Mouse (Mus musculus): ENCODE results near the gene Nutf2-ps1. TPM values are rescaled to one million over a fixed set of nuclear protein-coding genes. Genes with fewer than 3 reads are reported as not detected.

Gene Nutf2-ps1
- polyA plus RNA-seq, 1 experiment from 2014 or later = 549 TPM

DNA sequence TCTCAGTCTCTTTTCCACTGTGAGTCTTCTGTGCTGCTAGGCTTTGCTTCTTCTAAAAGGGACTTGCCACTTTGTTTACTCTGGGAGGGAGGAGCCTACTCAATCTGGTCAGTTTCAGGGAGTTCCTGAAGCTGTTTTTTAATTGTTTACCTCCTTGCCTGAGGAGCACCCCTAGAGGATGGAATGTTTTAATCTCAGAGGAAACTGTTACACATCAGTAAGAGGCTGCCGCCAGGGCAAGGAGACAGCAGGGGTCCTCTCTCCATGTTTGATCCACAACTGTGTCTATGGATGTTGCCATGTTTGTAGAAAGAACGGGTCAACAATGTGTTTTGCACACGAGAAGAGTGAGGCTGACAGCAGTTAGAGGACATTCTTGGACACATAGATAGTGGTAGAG lies 28.4 kb downstream of the Nutf2-ps1 start:
- 84% methylated on average over 3 of the region's 3 CpGs for WGBS
- H3K36me3 ChIP-seq = no peaks in the 10 kb centered on the region
- no peaks in the 10 kb centered on the region for H3K27me3 ChIP-seq (ENCODE audit: low read depth, poor library complexity, severe bottlenecking)
- H3K4me1 ChIP-seq = peaks cover 18% of the 10 kb centered on the region
- H3K4me3 ChIP-seq = no peak overlapping the region
- no peaks in the 10 kb centered on the region for H3K9me3 ChIP-seq (replicated peaks)
- no peak for DNase-seq (ENCODE audit: low spot score)
- H3K27ac ChIP-seq = no peak overlapping the region

DNA sequence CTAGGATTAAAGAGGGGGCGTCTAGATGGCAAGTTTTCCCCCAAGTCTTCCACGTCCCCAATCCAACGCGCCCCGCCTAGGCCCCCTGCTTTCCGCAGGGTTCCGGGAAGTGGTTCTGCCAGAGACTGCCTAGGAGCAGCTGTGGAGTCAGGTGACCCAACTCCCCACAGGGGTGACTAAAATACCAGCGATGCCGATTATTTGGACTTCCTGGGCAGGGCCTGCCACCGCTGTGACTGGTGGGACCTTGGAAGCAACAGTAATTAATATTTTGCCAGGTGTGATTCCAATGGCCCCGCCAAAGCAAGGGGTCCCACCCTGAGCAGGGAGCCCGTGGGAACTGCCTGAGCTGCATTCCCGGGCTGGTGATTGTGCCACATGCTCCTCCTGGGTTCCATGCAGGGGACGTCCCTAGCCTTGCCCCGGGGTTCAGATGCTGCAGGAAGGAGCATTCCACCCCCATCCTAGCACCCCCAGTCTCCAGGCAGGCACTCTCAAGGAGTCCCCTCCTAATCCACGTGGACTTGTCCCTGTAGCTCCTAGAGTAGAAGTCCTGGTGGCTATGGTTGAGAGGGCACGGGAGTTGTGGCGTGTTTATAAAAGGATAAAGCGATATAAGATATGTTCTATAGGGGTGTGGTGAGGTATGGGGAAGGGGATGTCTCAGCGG lies 31.5 kb downstream of the Nutf2-ps1 start:
- peak overlapping the region; percentile 71 for H3K27ac ChIP-seq

DNA sequence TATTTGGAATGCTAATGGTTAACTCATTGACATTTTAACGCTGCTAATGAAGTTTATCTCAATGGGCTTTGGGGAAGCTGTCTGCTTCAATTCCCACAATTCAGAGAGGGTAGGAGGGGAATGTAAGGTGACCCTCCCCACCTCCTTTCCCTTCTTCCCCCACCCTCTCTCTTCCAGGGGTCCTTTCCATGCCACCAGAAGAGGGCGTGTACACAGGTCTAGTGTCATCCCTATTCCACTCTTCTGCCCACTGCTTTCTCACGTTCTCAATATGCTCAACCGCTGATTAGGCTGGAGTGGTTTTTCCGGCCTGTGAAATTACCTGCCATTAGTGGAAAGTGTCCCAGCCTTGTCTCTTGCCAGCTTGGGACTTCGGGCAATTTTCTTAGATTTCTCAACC lies 32.0 kb downstream of the Nutf2-ps1 start:
- WGBS = 33% methylated on average over 6 of the region's 6 CpGs
- H3K4me3 ChIP-seq = peak overlapping the region; percentile 42

More for the DNA sequence above, 31.5 kb downstream of the Nutf2-ps1 start:
- WGBS = 32% methylated on average over 20 of the region's 20 CpGs
- DNase-seq (ENCODE audit: low spot score) = peak; percentile 57
- no peaks in the 10 kb centered on the region for H3K36me3 ChIP-seq
- H3K9me3 ChIP-seq (replicated peaks) = no peaks in the 10 kb centered on the region
- H3K4me1 ChIP-seq = peaks cover 25% of the 10 kb centered on the region
- H3K4me3 ChIP-seq = peak overlapping the region; percentile 42
- H3K27me3 ChIP-seq (ENCODE audit: low read depth, poor library complexity, severe bottlenecking) = no peaks in the 10 kb centered on the region

DNA sequence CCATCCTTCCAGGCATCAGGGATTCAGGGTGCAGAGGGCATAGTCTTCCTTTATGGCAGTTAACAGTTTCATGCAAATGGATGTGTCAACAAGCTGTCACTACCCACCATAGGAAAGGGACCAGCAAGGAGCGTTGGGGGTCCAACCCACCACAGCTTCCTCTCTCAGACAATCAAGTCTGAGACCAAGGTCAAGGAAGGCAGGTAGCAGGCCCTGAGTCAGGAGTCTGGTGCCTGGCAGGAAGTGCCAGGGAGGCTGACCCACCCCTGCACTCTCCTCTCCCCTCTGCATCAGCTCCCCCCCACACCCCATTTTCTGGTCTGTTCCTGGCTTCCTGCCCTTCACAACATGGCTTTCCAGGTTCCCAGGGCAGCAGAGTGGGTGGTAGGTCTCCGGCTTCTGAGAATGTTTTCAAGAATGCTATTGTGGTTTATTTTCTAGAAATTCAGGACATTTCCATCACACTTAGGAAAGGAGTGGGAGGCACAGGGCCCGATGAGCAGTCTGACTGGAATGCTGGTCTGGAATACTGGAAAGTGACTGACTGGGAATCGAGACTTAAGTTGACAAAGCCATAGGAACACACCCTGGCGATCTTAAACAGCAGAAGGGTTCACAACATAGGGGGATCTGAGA lies 33.8 kb downstream of the Nutf2-ps1 start:
- no peaks in the 10 kb centered on the region for H3K27me3 ChIP-seq (ENCODE audit: low read depth, poor library complexity, severe bottlenecking)
- 73% methylated on average over 5 of the region's 5 CpGs for WGBS
- peaks cover 30% of the 10 kb centered on the region for H3K4me1 ChIP-seq
- H3K4me3 ChIP-seq = no peak overlapping the region
- H3K36me3 ChIP-seq = no peaks in the 10 kb centered on the region
- no peak for DNase-seq (ENCODE audit: low spot score)
- H3K9me3 ChIP-seq (replicated peaks) = no peaks in the 10 kb centered on the region
- peak overlapping the region; percentile 30; the same call in 1 of the 2 replicates for H3K27ac ChIP-seq

More for the DNA sequence above, 32.0 kb downstream of the Nutf2-ps1 start:
- Histone ChIP-seq H3K27me3 (ENCODE audit: low read depth, poor library complexity, severe bottlenecking) (no peaks in the 10 kb centered on the region), H3K27ac (peak overlapping the region; percentile 71; the same call in 1 of the 2 replicates), H3K4me1 (peaks cover 30% of the 10 kb centered on the region), H3K36me3 (no peaks in the 10 kb centered on the region), H3K9me3 (replicated peaks) (no peaks in the 10 kb centered on the region)
- no peak for DNase-seq (ENCODE audit: low spot score)

DNA sequence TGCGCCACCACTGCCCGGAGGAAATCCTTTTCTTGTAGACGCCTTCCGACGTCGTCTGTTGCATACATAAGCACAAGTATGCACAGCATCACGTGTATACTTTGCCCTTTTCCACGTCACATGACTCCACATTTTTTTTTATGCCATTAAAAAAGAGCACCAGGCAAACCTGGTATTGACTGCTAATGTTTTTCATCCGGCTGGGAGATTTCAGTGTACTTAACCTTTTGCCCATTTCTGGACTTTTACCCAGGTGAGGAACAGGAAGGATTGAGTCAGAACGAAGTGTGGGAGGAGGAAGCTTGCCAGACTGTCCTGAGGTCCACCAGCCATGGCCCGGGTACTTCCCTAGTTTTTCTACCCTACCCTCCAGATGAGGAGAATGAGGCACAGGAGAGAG lies 34.5 kb downstream of the Nutf2-ps1 start:
- no peak overlapping the region for H3K4me3 ChIP-seq
- H3K27me3 ChIP-seq (ENCODE audit: low read depth, poor library complexity, severe bottlenecking) = no peaks in the 10 kb centered on the region
- WGBS = 91% methylated on average over 11 of the region's 11 CpGs
- no peaks in the 10 kb centered on the region for H3K9me3 ChIP-seq (replicated peaks)
- H3K4me1 ChIP-seq = peaks cover 30% of the 10 kb centered on the region
- H3K36me3 ChIP-seq = no peaks in the 10 kb centered on the region
- no peak overlapping the region for H3K27ac ChIP-seq
- no peak for DNase-seq (ENCODE audit: low spot score)

DNA sequence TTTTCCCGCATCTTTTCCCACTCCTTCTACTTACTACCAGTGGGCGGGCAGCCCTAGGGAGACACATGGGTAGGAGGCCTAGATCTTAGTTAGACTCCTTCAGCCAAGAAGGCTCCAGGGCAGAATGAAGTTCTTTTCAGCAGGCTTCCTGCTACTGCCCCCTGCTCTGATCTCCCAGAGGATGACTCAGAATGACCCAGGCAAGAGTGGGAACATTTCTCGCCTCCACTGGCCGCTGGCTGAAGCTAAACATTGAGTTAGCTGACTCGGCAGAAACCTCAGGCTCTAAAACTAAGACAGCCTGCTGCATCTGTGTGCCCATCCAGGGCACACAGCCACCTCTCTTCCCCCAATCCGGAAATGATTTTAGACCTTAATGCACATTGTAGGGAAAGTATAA lies 36.1 kb downstream of the Nutf2-ps1 start:
- no peak for DNase-seq (ENCODE audit: low spot score)
- Histone ChIP-seq H3K36me3 (no peaks in the 10 kb centered on the region), H3K4me3 (no peak overlapping the region), H3K27ac (peak overlapping the region; percentile 11; the same call in 1 of the 2 replicates), H3K27me3 (ENCODE audit: low read depth, poor library complexity, severe bottlenecking) (no peaks in the 10 kb centered on the region), H3K4me1 (peaks cover 28% of the 10 kb centered on the region), H3K9me3 (replicated peaks) (no peaks in the 10 kb centered on the region)
- WGBS = 42% methylated on average over 6 of the region's 6 CpGs

DNA sequence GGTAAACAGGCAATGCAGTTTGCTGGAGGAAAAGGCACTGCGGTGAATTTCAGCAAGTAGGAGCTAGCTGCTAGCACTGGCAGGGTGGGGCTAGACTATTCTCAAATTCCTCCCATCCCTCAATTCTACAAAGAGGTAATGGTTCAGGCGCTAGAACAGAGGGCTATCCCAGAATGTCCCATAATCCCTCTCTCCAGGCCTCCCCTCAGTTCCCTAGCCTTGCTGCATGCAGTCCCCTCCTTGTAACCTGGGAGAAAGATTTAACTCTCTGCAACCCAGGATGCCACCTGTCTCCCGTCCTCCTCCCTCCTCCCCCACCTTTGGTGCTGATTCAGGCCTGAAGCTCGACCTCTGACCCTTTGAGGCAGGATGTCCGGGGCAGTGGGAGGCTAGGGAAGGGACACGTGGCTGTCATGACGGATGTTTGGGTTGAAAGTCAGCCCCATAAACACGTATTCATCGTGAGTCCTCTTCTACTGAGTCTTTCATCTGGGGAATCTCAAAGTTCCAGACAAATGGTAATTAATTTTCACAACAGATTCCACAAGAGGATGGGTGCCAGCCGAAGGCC lies 36.6 kb downstream of the Nutf2-ps1 start:
- 20% methylated on average over 10 of the region's 10 CpGs for WGBS
- Histone ChIP-seq H3K9me3 (replicated peaks) (no peaks in the 10 kb centered on the region), H3K27ac (peak overlapping the region; percentile 11; the same call in 1 of the 2 replicates), H3K27me3 (ENCODE audit: low read depth, poor library complexity, severe bottlenecking) (no peaks in the 10 kb centered on the region), H3K4me3 (no peak overlapping the region), H3K4me1 (peaks cover 28% of the 10 kb centered on the region), H3K36me3 (no peaks in the 10 kb centered on the region)
- no peak for DNase-seq (ENCODE audit: low spot score)

DNA sequence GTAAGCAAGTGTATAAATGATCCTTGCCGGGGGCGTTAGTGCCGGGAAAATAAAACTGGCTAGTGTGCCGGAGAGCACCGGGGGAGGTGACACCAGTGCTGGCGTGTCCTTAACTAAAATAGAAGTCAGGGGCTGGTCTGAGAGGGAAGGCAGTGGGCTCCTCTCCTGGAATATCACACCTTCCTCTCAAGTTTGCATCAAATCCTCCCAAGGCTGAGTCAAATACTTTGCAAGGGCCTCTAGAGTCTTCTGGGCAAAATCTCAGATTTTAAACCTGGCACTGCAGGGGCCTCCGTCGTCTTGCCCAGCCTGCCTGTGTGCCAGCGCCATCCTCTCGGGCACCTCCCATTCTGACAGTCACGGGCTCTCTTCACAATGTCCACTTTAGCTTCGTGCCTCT lies 37.9 kb downstream of the Nutf2-ps1 start:
- Histone ChIP-seq H3K27me3 (ENCODE audit: low read depth, poor library complexity, severe bottlenecking) (no peaks in the 10 kb centered on the region), H3K36me3 (no peaks in the 10 kb centered on the region), H3K27ac (no peak overlapping the region), H3K4me3 (no peak overlapping the region), H3K4me1 (peaks cover 22% of the 10 kb centered on the region), H3K9me3 (replicated peaks) (no peaks in the 10 kb centered on the region)
- WGBS = 82% methylated on average over 12 of the region's 12 CpGs
- no peak for DNase-seq (ENCODE audit: low spot score)

DNA sequence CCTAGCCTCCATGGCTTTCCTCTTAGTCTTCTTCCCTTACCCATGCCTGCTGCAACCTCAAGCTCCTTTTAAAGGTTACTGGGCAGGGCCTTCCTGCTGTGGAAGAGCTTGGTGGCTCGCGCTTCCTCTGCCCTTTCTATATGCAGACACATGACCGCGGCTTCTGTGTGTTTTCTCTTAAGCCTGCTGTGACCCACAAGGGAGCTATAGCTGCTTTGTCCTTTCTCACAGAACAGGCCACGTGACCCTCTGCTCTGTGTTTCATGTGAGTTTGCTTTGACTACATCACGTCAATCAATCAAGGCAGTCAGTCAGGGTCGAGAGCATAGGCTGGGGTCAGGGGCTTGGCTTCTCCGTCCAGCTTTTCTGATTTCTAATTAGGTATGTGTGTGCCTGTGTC lies 41.3 kb downstream of the Nutf2-ps1 start:
- peak overlapping the region; percentile 63; the same call in 1 of the 2 replicates for H3K27ac ChIP-seq
- no peaks in the 10 kb centered on the region for H3K9me3 ChIP-seq (replicated peaks)
- 71% methylated on average over 8 of the region's 8 CpGs for WGBS
- H3K27me3 ChIP-seq (ENCODE audit: low read depth, poor library complexity, severe bottlenecking) = no peaks in the 10 kb centered on the region
- peaks cover 14% of the 10 kb centered on the region for H3K4me1 ChIP-seq
- no peak for DNase-seq (ENCODE audit: low spot score)
- no peak overlapping the region for H3K4me3 ChIP-seq
- no peaks in the 10 kb centered on the region for H3K36me3 ChIP-seq

DNA sequence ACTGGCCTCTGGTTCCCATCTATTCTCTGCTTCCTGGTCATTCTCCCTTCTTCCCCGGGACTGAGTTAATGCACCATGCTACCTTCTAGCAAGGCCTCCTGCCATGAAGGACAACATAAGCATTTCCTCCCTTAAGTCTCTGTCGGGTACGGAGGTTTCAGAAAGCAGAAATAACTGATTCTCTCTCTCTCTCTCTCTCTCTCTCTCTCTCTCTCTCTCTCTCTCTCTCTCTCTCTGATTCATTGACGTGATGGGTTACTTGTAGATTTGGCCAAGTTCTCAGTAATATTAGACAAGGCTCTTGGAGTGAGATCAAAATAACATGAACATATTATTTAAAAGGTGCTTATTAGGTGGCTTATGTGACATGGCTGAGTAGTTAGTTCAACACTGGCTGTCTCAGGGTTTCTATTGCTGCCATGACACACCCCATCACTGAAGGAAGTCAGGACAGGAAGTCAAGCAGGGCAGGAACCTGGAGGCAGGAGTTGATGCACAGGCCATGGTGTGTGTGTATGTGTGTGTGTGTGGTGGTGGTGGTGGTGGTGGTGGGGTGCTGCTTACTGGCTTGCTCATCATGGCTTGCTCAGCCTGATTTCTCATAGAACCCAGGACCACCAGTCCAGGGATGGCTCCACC lies 43.8 kb downstream of the Nutf2-ps1 start:
- Histone ChIP-seq H3K4me1 (peaks cover 7% of the 10 kb centered on the region), H3K36me3 (peaks cover 21% of the 10 kb centered on the region), H3K27me3 (ENCODE audit: low read depth, poor library complexity, severe bottlenecking) (no peaks in the 10 kb centered on the region), H3K27ac (no peak overlapping the region), H3K9me3 (replicated peaks) (no peaks in the 10 kb centered on the region), H3K4me3 (no peak overlapping the region)
- WGBS = 77% methylated on average over 4 of the region's 4 CpGs
- no peak for DNase-seq (ENCODE audit: low spot score)

DNA sequence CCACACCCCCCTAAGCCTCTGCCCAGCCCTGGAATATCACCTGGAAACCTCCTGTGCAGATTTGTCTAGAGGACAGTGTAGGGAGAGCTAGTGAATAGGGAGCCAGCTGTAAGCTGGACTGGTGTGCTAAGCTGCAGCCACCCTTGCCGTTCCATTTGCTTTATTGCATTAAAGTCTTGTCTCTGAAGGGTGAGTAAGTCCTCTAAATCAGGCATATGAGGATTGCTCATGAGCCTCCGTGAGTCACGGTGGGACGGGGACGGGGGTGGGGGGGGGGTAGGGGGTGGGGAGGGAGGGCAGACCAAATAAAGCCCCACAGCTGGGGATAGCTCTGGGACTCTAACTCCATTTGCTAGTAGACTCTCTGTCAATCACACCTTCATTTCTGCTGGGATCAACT lies 45.3 kb downstream of the Nutf2-ps1 start:
- WGBS = 29% methylated on average over 5 of the region's 5 CpGs
- H3K27ac ChIP-seq = no peak overlapping the region
- H3K4me3 ChIP-seq = no peak overlapping the region
- DNase-seq (ENCODE audit: low spot score) = no peak
- H3K27me3 ChIP-seq (ENCODE audit: low read depth, poor library complexity, severe bottlenecking) = no peaks in the 10 kb centered on the region
- H3K4me1 ChIP-seq = peaks cover 15% of the 10 kb centered on the region
- peaks cover 34% of the 10 kb centered on the region for H3K36me3 ChIP-seq
- no peaks in the 10 kb centered on the region for H3K9me3 ChIP-seq (replicated peaks)

DNA sequence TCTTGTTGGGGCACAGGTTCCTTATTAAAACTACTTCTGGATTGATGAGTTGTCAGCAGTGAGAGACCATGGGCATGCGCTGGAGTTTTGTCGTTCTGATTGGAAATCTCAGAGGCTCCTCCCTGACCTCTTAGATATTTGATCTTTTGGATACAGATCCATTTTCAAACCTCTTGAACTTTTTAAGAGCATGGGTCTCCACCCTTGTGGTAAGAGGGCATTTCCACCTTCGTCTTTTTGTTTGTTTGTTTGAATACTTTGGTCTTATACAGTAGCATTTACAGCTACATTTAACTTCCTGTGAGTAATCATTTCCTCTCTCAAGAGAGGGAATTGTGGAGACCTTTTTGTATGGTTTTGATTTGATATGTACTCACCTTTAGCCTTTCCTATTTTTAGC lies 49.6 kb downstream of the Nutf2-ps1 start:
- Histone ChIP-seq H3K4me3 (no peak overlapping the region), H3K27me3 (ENCODE audit: low read depth, poor library complexity, severe bottlenecking) (no peaks in the 10 kb centered on the region), H3K36me3 (peaks cover 74% of the 10 kb centered on the region), H3K27ac (no peak overlapping the region), H3K4me1 (peaks cover 18% of the 10 kb centered on the region; the same call in 1 of the 2 replicates), H3K9me3 (replicated peaks) (no peaks in the 10 kb centered on the region)
- DNase-seq (ENCODE audit: low spot score) = no peak
- WGBS = 79% methylated on average over 3 of the region's 3 CpGs

DNA sequence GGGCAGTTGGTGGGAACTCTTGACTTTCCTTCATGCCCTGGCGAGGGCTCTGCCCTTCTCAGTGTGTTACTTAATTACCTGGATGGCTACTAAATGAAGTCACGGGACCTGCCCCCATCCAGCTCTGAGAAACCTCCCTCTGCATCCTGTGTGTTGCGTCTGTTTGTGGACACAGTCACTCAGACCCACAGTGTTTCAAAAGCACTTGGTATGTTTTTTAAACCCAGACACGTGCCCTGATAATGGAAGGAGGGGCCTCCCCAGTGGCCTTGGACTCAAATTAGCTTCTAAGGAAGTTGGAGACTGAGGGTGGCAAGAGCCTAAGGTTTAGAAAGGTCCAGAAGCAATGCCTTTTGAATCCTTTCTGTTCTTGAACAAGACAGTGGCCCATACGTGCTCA lies 50.1 kb downstream of the Nutf2-ps1 start:
- Histone ChIP-seq H3K4me1 (peaks cover 18% of the 10 kb centered on the region; the same call in 1 of the 2 replicates), H3K27ac (no peak overlapping the region), H3K27me3 (ENCODE audit: low read depth, poor library complexity, severe bottlenecking) (no peaks in the 10 kb centered on the region), H3K36me3 (peaks cover 78% of the 10 kb centered on the region), H3K9me3 (replicated peaks) (no peaks in the 10 kb centered on the region), H3K4me3 (no peak overlapping the region)
- DNase-seq (ENCODE audit: low spot score) = no peak
- 73% methylated on average over 5 of the region's 5 CpGs for WGBS

Measured in limb, embryonic 10.5 days (tissue).